Mouse (Mus musculus) intestine, embryonic 15.5 days (tissue): ENCODE data around the gene Vmn2r60. TPM values are rescaled to one million over a fixed set of nuclear protein-coding genes. Genes with fewer than 3 reads are reported as not detected.
"Not testable (repeated sequence)": the region's sequence is repeated elsewhere in the genome, so short reads cannot be mapped to it uniquely, and the experiment has no call there.

Experiments used
- ATAC-seq: fragments of 200-750 bp; cut with Nextera tagmentation; 2 replicates; pipeline ENCODE4 v1.8.0; 2017; ENCODE audit warnings: moderate TSS enrichment, moderate library complexity
- H3K27ac ChIP-seq: fragments of 300-500 bp; sonication (generic); 2 replicates; pipeline ENCODE4 v1.5.1; 2015; ENCODE audit warnings: mild to moderate bottlenecking, inconsistent platforms
- H3K27me3 ChIP-seq: fragments of 300-500 bp; sonication (generic); replicated peaks from 2 replicates; pipeline ENCODE4 v1.6.1; 2015; ENCODE audit warnings: inconsistent platforms
- H3K36me3 ChIP-seq: fragments of 300-500 bp; sonication (generic); 2 replicates; pipeline ENCODE4 v1.6.1; 2015; ENCODE audit warnings: inconsistent platforms
- H3K4me1 ChIP-seq: fragments of 300-500 bp; sonication (generic); replicated peaks from 2 replicates; pipeline ENCODE4 v1.6.1; 2015; ENCODE audit warnings: inconsistent platforms
- H3K4me2 ChIP-seq: fragments of 300-500 bp; sonication (generic); replicated peaks from 2 replicates; pipeline ENCODE4 v1.6.1; 2015; ENCODE audit warnings: mild to moderate bottlenecking, inconsistent platforms
- H3K4me3 ChIP-seq: fragments of 300-500 bp; sonication (generic); replicated peaks from 2 replicates; pipeline ENCODE4 v1.5.1; 2015; ENCODE audit warnings: inconsistent platforms
- H3K9ac ChIP-seq: fragments of 300-500 bp; sonication (generic); 2 replicates; pipeline ENCODE4 v1.6.1; 2015; ENCODE audit warnings: inconsistent platforms
- H3K9me3 ChIP-seq: fragments of 300-500 bp; sonication (generic); 2 replicates; pipeline ENCODE4 v1.6.1; 2016; ENCODE audit warnings: inconsistent platforms
- WGBS: fragments of 180-500 bp; shearing (Covaris S2); methylation state at CpG from one replicate; pipeline ENCODE4 v1.1.7; 2015; 5-methylcytosine and 5-hydroxymethylcytosine counted together
- polyA plus RNA-seq: library from polyadenylated mRNA; unstranded; fragments of >200 nt; fragmentation: Nextera tagmentation; extraction: Ambion mirVana; gene quantifications from 2 replicates; pipeline ENCODE4 v1.2.1, GENCODE M21; 2015

The Vmn2r60 gene
- not detected in 2 replicates for polyA plus RNA-seq

- Histone ChIP-seq H3K27me3 (no peaks in the 10 kb centered on the region), H3K4me3 (no peak within 1 kb of the TSS), H3K27ac (no peak within 1 kb of the TSS), H3K4me2 (no peak within 1 kb of the TSS), H3K4me1 (no peaks in the 10 kb centered on the region), H3K9ac (no peak within 1 kb of the TSS), H3K36me3 (no peaks in the 10 kb centered on the region), H3K9me3 (no peaks in the 10 kb centered on the region)
- 87% methylated on average over 2 of the region's 2 CpGs for WGBS
- ATAC-seq, result no peak
Measured at GRCm38 (mm10) chr7:42107470-42107869, at the start of gene Vmn2r60. Gene Vmn2r60, plus strand, starts transcription at chr7:42107770.

DNA sequence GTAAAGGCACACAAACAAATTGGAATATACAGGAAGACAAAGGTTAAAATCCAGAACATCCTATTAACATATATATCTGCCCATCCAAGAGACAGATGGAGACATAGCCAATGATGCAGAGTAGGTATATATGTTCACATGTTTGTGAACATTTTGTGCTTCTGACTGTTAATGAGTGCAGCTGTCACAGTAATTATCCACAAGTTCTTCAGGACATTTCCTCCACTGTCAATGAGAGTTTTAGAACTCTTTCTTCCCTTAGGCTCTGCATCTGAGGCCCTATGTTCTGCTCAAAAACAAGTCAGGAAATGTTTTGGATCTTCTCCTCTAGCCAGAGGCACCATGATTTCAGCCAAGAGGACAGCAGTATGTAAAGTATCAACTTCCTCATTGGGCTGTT lies 48.6 kb upstream of the Vmn2r60 start, which contains the start of gene Vmn2r59:
Vmn2r59 (minus strand) TSS at position 101 of the 400 bp plus-strand sequence.
- H3K27me3 ChIP-seq, result no peaks in the 10 kb centered on the region
- no peaks in the 10 kb centered on the region for H3K36me3 ChIP-seq
- H3K27ac ChIP-seq, result no peak within 1 kb of the TSS
- no peak within 1 kb of the TSS for H3K4me2 ChIP-seq
- no peak within 1 kb of the TSS for H3K9ac ChIP-seq
- H3K9me3 ChIP-seq, result no peaks in the 10 kb centered on the region
- no peaks in the 10 kb centered on the region for H3K4me1 ChIP-seq
- H3K4me3 ChIP-seq, result no peak within 1 kb of the TSS
- ATAC-seq, result no peak

DNA sequence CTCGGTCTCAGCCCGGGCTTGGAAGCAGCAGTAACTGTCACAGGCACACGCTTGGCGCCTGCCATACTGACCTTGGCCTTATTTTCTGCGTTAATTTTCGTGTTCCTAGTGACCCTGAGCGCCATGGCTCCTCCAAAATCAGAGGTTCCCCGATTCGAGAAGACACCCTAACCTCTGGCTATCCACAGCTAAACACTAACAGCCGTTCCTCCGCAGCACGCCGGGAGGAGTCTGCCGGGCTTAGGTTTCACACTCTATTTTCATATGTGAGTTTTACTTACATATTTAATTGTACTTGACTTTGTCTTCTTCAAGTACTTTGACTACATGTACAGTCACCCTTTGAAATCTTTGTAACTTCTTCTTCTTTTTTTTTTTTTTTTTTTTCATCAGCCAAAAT lies 509 bp upstream of the Vmn2r60 start:
- H3K27me3 ChIP-seq, H3K4me1 ChIP-seq, H3K4me2 ChIP-seq, H3K9ac ChIP-seq, H3K9me3 ChIP-seq, H3K36me3 ChIP-seq, ATAC-seq, H3K4me3 ChIP-seq, H3K27ac ChIP-seq: not testable (repeated sequence)
- 77% methylated on average over 14 of the region's 14 CpGs for WGBS

Other genes with a start within 250 kb of the Vmn2r60 start
- gene Vmn2r58, start 235.1 kb upstream of the Vmn2r60 start, polyA plus RNA-seq, result not detected in 2 replicates
- gene Vmn2r59, start 48.7 kb upstream of the Vmn2r60 start, polyA plus RNA-seq, result not detected in 2 replicates
- not detected in 2 replicates for gene Vmn2r61, start 152.3 kb downstream of the Vmn2r60 start, polyA plus RNA-seq